Mouse (Mus musculus) liver, embryonic 14.5 days (tissue): ENCODE data around the gene Arhgap40.

Source experiments
- CTCF ChIP-seq: IDR thresholded peaks from 2 replicates; pipeline ENCODE4 v1.5.1; 2016; ENCODE audit warnings: antibody characterized with exemption, low read depth, control low read depth
- EP300 ChIP-seq: IDR thresholded peaks from 2 replicates; pipeline ENCODE4 v1.6.1; 2016; ENCODE audit warnings: antibody characterized with exemption, low read depth

DNA sequence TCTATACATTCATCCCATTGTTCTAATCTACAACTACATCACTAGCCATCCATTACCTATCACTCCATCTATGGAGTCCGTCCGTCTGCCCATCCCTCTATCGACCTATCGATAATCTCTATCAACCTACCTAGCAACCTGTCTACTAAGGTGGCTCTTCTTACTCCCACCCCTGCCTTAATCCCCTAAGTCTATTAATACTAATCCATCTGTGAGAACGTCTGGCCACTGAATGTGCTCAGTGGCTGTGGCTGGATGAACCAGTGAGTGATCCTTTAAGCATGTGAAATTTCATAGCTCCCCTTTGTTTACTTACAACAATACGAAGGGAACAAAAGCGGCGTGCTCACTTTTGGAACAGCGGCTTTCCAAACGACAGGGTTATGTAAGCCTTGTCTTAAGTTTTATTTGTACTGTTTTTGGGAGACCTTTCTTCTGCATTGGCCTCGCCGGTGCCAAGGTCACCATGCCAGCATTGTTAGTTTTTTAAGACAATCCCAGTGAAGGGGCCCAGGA, 1.3 kb downstream of the Arhgap40 start:
- TF ChIP-seq CTCF: no peak
- no peak for TF ChIP-seq EP300
